In the genomic region with DNA sequence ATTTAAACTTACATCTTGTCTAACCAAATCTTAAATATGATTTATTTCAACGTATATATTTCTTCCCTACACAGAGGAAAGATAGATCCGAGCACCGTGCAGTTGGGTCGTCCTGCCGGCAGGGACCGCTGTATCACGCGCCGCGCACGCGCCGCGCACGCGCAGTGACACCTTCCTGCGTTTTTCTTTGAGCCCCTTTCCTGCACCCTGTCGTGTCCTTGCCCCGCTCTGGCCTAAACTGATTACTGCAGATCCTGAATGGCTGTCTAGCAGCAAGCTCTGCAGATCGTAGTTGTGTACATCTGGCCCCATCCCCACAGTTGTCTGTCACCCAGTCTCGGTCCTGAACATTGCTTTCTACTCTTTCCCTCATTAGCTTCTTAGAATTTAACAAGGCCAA, we compare ENCODE assay signal across 9 mouse cellular contexts. TPM values are rescaled to one million over a fixed set of nuclear protein-coding genes. Genes with fewer than 3 reads are reported as not detected.
DNase-seq lines count a peak whose midpoint lies in the region; ATAC-seq and TF ChIP-seq lines count a peak whose summit lies in the region.
"Had no signal": no experiment of that assay in that cellular context is flagged by ENCODE, and none has a peak within 500 bp of the region (broad histone marks: within the 10 kb centered on the region; RNA-seq: fewer than 3 reads in every experiment).

No protein-coding gene starts in this region.

- TF ChIP-seq CTCF in olfactory bulb, adult 2 months (IDR thresholded peaks at IDR 0.05; ENCODE audit: insufficient read depth, low read depth, low read length) = peak; percentile 71; the same call in 1 of the 2 replicates

- TF ChIP-seq POLR2A in olfactory bulb, adult 2 months (IDR thresholded peaks at IDR 0.05; ENCODE audit: insufficient read depth, low read depth, low read length) = peak; percentile 68; the same call in 1 of the 2 replicates

- H3K4me2 ChIP-seq in forebrain, embryonic 13.5 days = peak overlapping the region; percentile 52
- H3K4me2 ChIP-seq in lung, embryonic 15.5 days = peak overlapping the region; percentile 43

- WGBS in forebrain, embryonic 13.5 days = 3% methylated on average over 21 of the region's 21 CpGs
- WGBS in lung, embryonic 15.5 days = 9% methylated on average over 21 of the region's 21 CpGs
- WGBS in olfactory bulb, adult 2 months = 2% methylated on average over 21 of the region's 21 CpGs

- peaks cover 14% of the 10 kb centered on the region for H3K36me3 ChIP-seq in ES-E14 (ENCODE audit: control insufficient read depth, insufficient read depth, low read length, poor library complexity, severe bottlenecking)
- peaks cover 9% of the 10 kb centered on the region for H3K36me3 ChIP-seq in forebrain, embryonic 13.5 days (ENCODE audit: poor library complexity, severe bottlenecking)
- peaks cover 7% of the 10 kb centered on the region for H3K36me3 ChIP-seq in lung, embryonic 15.5 days

- H3K4me1 ChIP-seq in ES-E14 (ENCODE audit: control insufficient read depth in 2 of 2, insufficient read depth in 2 of 2, low read length in 2 of 2, poor library complexity in 1 of 2) = peaks cover 4 to 6% of the 10 kb centered on the region in 2 experiments; a peak in 3 of 4 replicates
- peaks cover 49% of the 10 kb centered on the region for H3K4me1 ChIP-seq in forebrain, embryonic 13.5 days
- peaks cover 45% of the 10 kb centered on the region for H3K4me1 ChIP-seq in lung, embryonic 15.5 days
- peaks cover 25% of the 10 kb centered on the region for H3K4me1 ChIP-seq in olfactory bulb, adult 2 months (ENCODE audit: control insufficient read depth, insufficient read depth, low read length)

- peak overlapping the region; percentile 49; the same call in 1 of the 2 replicates for H3K9ac ChIP-seq in ES-E14 (ENCODE audit: insufficient read depth, low read depth, low read length, poor library complexity, severe bottlenecking)
- H3K9ac ChIP-seq in forebrain, embryonic 13.5 days = peak overlapping the region; percentile 58
- peak overlapping the region; percentile 31 for H3K9ac ChIP-seq in lung, embryonic 15.5 days

- H3K4me3 ChIP-seq in ES-E14 (ENCODE audit: insufficient read depth in 1 of 2, low read depth in 1 of 2, low read length in 2 of 2, poor library complexity in 1 of 2, severe bottlenecking in 1 of 2) = 0 out of 4 replicates have a peak overlapping the region, but pooled peaks of 1 of the 2 experiments have one; percentile 11
- peak overlapping the region; percentile 22 for H3K4me3 ChIP-seq in forebrain, embryonic 13.5 days
- H3K4me3 ChIP-seq in lung, embryonic 15.5 days = 0 out of 2 replicates have a peak overlapping the region, but pooled peaks have one; percentile 14
- H3K4me3 ChIP-seq in olfactory bulb, adult 2 months (ENCODE audit: insufficient read depth, low read depth, low read length) = peak overlapping the region; percentile 20

- peak; percentile 30 for ATAC-seq in forebrain, embryonic 13.5 days
- ATAC-seq in lung, embryonic 15.5 days (ENCODE audit: borderline replicate concordance, extremely low read depth, low FRiP score, low TSS enrichment) = no peak

- H3K27me3 ChIP-seq in forebrain, embryonic 13.5 days = no peaks in the 10 kb centered on the region
- no peaks in the 10 kb centered on the region for H3K27me3 ChIP-seq in lung, embryonic 15.5 days

- DNase-seq in ES-E14 (ENCODE audit: low read depth, low spot score) = no peak
- peak; percentile 81 for DNase-seq in c-Kit-positive CD71-positive TER-119-positive erythroid progenitor cells, embryonic 14.5 days (ENCODE audit: low spot score)
- DNase-seq in heart, postnatal 25 days (ENCODE audit: low spot score) = peak; percentile 56
- peak; percentile 87 to 90 for DNase-seq in kidney, postnatal 4 days
- DNase-seq in testis, postnatal 10 days (ENCODE audit: low spot score) = peak; percentile 88

- in situ Hi-C loops in ES-E14 (cut with MboI; ENCODE audit: low sequenced_read_pairs in 2 of 2, unreplicated experiment in 2 of 2) = no loop called here

- peak overlapping the region; percentile 32; the same call in 1 of the 2 replicates for H3K27ac ChIP-seq in ES-E14 (ENCODE audit: insufficient read depth, low read depth, low read length, poor library complexity, severe bottlenecking)
- peak overlapping the region; percentile 93 for H3K27ac ChIP-seq in forebrain, embryonic 13.5 days
- H3K27ac ChIP-seq in lung, embryonic 15.5 days = peak overlapping the region; percentile 76
- peak overlapping the region; percentile 98 for H3K27ac ChIP-seq in olfactory bulb, adult 2 months (ENCODE audit: insufficient read depth, low read depth, low read length)

- H3K9me3 ChIP-seq in ES-E14 (ENCODE audit: control insufficient read depth, insufficient read depth, low read depth, low read length) = no peaks in the 10 kb centered on the region
- H3K9me3 ChIP-seq in forebrain, embryonic 13.5 days (replicated peaks) = no peaks in the 10 kb centered on the region
- no peaks in the 10 kb centered on the region for H3K9me3 ChIP-seq in lung, embryonic 15.5 days

- intact Hi-C loops in heart, postnatal 25 days (cut with DNase I) = loop anchor here (5.0 kb wide), 1 partner anchor 86 kb away; no protein-coding TSS in a partner anchor

TF ChIP-seq in ES-E14, 5 proteins besides CTCF, POLR2A, EP300 and RAD21:
- TF ChIP-seq CHD2 (IDR thresholded peaks at IDR 0.05; ENCODE audit: low read depth, low read length) (no peak), HCFC1 (IDR thresholded peaks at IDR 0.05; ENCODE audit: borderline replicate concordance, insufficient read depth, low read length) (no peak), ZNF384 (IDR thresholded peaks at IDR 0.05; ENCODE audit: low read depth, low read length) (no peak), ZC3H11A (IDR thresholded peaks at IDR 0.05; ENCODE audit: borderline replicate concordance, low read depth, low read length) (no peak), MAFK (IDR thresholded peaks at IDR 0.05; ENCODE audit: insufficient read depth, low read depth, low read length) (no peak)

RNA-seq across cellular contexts. Expression of a gene that starts 3.3 kb away (rescaled TPM):
- total RNA-seq in ES-E14 (2012; rRNA removed) = 2,093 and 2,486 TPM in 2 replicates
- 555 and 583 TPM in 2 replicates for polyA plus RNA-seq in forebrain, embryonic 13.5 days (2015; fragmentation: Nextera tagmentation; extraction: Ambion mirVana)
- 1,000 to 10,000 TPM in 1 of 2 experiments, 100 to 1,000 TPM in 1; 925 to 1,035 TPM for total RNA-seq in heart, postnatal 25 days (2021)
- polyA plus RNA-seq in lung, embryonic 15.5 days (2015; fragmentation: Nextera tagmentation; extraction: Ambion mirVana) = 567 and 596 TPM in 2 replicates
- 423 and 2,167 TPM in 2 replicates for polyA plus RNA-seq in olfactory bulb, adult 2 months (2012; ENCODE audit: insufficient read depth, insufficient read length, low replicate concordance, missing spikeins)

RNA-seq across cellular contexts. Expression of a gene that starts 5.4 kb away (rescaled TPM):
- 37.8 and 50.7 TPM in 2 replicates for total RNA-seq in ES-E14 (2012; rRNA removed)
- 54.2 and 57.0 TPM in 2 replicates for polyA plus RNA-seq in forebrain, embryonic 13.5 days (2015; fragmentation: Nextera tagmentation; extraction: Ambion mirVana)
- 10 to 100 TPM; 15.6 to 17.4 TPM for total RNA-seq in heart, postnatal 25 days (2021)
- 41.0 and 47.5 TPM in 2 replicates for polyA plus RNA-seq in lung, embryonic 15.5 days (2015; fragmentation: Nextera tagmentation; extraction: Ambion mirVana)
- not detected in 2 replicates for polyA plus RNA-seq in olfactory bulb, adult 2 months (2012; ENCODE audit: insufficient read depth, insufficient read length, low replicate concordance, missing spikeins)

RNA-seq across cellular contexts. Expression of a gene that starts 9.7 kb away (rescaled TPM):
- total RNA-seq in ES-E14 (2012; rRNA removed) = 65.1 and 66.4 TPM in 2 replicates
- polyA plus RNA-seq in forebrain, embryonic 13.5 days (2015; fragmentation: Nextera tagmentation; extraction: Ambion mirVana) = 43.5 and 47.7 TPM in 2 replicates
- total RNA-seq in heart, postnatal 25 days (2021) = 10 to 100 TPM; 26.4 to 28.7 TPM
- polyA plus RNA-seq in lung, embryonic 15.5 days (2015; fragmentation: Nextera tagmentation; extraction: Ambion mirVana) = 52.6 and 56.1 TPM in 2 replicates
- polyA plus RNA-seq in olfactory bulb, adult 2 months (2012; ENCODE audit: insufficient read depth, insufficient read length, low replicate concordance, missing spikeins) = not detected in 2 replicates

RNA-seq across cellular contexts. Expression of a gene that starts 10.5 kb away (rescaled TPM):
- total RNA-seq in ES-E14 (2012; rRNA removed) = 0.54 and 0.79 TPM in 2 replicates
- not detected in 2 replicates for polyA plus RNA-seq in forebrain, embryonic 13.5 days (2015; fragmentation: Nextera tagmentation; extraction: Ambion mirVana)
- not detected for total RNA-seq in heart, postnatal 25 days (2021)
- 0.16 TPM in 2 replicates for polyA plus RNA-seq in lung, embryonic 15.5 days (2015; fragmentation: Nextera tagmentation; extraction: Ambion mirVana)
- not detected in 2 replicates for polyA plus RNA-seq in olfactory bulb, adult 2 months (2012; ENCODE audit: insufficient read depth, insufficient read length, low replicate concordance, missing spikeins)
- polyA plus RNA-seq: large intestine, adult 2 months had no signal

RNA-seq across cellular contexts. Expression of a gene that starts 28.7 kb away (rescaled TPM):
- not detected in 2 replicates for total RNA-seq in ES-E14 (2012; rRNA removed)
- polyA plus RNA-seq in forebrain, embryonic 13.5 days (2015; fragmentation: Nextera tagmentation; extraction: Ambion mirVana) = not detected in 2 replicates
- 10 to 100 TPM in 1 of 2 experiments, 1 to 10 TPM in 1; 6.9 to 13.4 TPM for total RNA-seq in heart, postnatal 25 days (2021)
- polyA plus RNA-seq in lung, embryonic 15.5 days (2015; fragmentation: Nextera tagmentation; extraction: Ambion mirVana) = 0.11 and 0.30 TPM in 2 replicates
- not detected in 2 replicates for polyA plus RNA-seq in olfactory bulb, adult 2 months (2012; ENCODE audit: insufficient read depth, insufficient read length, low replicate concordance, missing spikeins)
- polyA plus RNA-seq: large intestine, adult 2 months had no signal

Comparison
In these comparisons a context has a peak if more than half of its experiments do, and no peak if none do; other contexts are left out.
1. H3K27ac ChIP-seq: peak in every context shown above with its lines; median percentile 98 in olfactory bulb, adult 2 months; 93 in forebrain, embryonic 13.5 days; 76 in lung, embryonic 15.5 days; 32 in ES-E14.